Mouse (Mus musculus) spleen, adult 12 weeks (tissue): ENCODE results near the gene Stx16.

ENCODE experiments used
- DNase-seq: peaks from one replicate; pipeline ENCODE4 v3.0.0; 2022; ENCODE audit warnings: low spot score

The Stx16 gene

DNA sequence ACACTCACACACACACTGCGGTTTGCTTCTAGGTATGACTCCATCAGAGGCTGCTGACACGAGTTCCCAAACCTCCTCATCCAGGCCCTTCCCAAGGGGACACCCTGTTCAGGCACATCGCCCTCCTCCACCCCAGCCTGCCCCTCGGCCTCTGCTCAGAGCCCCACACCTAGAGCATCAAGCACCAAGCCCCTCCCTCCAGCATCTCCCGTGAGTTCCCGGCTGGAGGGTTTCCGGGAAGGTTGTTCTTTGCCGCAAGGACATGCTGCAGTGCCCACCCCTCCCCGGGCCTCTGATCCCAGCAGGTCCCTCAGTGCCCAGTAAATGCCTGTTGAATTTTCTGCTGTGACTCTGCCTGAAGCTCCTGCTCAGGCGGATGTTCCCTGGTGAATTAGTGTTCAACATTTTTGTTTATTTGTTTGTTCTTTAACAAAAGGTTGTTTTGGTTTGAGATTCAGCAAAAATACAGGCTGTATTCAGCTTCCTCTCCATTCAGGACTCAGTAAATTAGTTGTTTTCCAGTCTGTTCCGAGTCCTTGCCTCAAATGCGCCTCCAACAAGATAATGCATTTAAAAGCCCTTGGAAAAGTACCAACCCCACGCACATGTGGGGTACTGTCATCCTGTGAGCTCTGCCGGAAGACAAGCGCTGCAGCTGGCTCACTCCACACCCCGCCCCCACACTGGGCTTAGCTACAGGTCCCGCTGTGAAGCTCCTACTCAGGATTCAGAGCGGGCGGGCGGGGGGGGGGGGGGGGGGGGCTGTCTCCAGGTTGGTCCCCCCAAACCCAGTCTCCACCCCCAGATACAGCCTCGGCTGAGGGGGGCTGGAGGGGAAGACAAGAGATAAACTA, 50.6 kb downstream of the Stx16 start:
- no peak for DNase-seq

DNA sequence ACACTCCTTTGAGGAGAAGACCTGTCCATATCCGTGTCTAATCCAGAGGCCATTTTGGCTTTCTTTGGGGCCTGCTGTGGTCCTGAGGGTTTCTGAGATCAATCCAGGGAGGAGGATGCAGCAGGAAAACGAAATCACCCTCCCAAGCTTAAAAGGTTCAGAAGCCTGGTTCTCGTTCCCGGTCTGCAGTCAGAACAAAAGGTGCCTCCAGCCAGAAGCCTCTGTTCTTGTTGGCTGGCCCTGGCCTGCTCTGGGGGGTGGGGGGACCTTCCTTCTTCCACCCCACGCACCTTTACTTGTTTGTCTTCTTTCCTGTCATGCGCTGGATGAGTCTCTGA, 51.2 kb downstream of the Stx16 start:
- DNase-seq = no peak

DNA sequence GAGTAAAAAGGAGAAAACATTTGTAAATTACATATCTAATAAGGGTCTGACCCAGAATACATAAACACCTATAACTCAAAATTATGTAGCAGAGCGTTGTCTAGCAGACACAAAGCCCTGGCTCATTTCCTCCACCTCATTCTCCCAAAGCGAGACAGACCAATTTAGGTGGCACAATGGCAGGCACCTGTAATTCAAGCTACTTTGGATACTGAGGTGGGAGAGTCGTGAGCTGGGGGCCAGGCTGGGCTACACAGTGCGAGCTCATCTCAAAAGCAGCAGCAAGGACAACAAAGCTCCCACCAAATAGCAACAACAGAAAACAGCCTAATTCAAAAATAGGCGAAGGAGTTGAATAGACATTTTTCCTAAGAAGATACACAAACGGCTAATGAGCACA, 52.8 kb downstream of the Stx16 start:
- no peak for DNase-seq

DNA sequence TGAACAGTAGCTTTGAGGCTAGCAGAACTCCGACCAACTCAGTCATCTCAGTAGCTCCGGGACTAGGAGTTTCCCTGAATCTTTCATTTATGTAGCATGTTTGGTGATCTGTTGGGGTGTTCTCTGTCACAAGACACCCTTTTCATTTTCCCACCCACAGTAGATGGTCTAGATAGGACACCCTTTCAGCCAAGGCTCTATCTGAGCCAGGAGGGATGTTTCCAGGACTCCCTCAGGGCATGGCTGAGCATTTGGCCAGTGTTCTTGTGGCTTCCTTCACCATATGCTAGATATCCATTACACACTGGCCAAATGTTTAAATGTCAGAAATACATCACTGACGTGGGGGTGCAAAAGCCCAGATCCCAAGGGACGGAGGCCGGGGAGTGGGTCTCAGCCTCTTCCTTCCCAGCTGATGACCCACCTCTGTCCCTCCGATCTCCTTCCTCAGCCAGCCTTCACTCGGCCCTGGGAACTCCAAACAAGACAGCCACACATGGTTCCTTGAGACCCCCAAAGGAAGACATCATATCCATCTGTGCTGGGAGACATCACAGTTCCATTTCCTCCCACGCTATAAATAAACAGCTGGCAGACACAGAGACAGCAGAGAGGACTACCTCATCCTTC, 54.5 kb downstream of the Stx16 start:
- no peak for DNase-seq

DNA sequence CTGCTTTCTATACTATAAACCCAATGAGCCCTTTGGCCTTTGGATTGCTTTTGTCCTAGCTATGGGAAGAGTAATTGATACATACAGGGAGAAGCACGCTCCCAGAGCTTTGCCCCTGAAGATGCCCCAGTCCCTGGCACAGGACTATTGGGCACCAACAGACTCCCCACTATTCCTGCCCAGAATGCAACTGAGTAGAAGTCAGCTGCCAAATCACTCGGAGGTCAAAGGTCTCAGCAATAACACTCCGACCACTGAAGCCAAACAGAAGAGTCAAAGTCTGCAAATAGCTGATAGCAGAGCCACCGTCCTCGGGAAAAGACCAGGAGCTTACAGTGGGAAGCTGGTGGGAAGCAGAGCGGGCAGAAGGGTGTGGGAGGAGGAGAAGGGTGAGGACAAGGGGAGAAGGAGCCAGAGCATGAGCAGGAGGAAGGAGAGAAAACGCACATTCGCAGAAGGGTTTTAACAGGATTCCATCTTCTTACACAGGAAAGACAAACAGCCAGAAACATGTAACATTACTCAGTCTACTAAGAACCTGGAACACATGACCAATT, 56.4 kb downstream of the Stx16 start:
- DNase-seq = no peak
